Mouse (Mus musculus): Measurements from ENCODE around the gene Kmt2e. TPM values are rescaled to one million over a fixed set of nuclear protein-coding genes. Genes with fewer than 3 reads are reported as not detected.
"Not testable (repeated sequence)": the region's sequence is repeated elsewhere in the genome, so short reads cannot be mapped to it uniquely, and the experiment has no call there.

Gene Kmt2e
- polyA plus RNA-seq, 1 experiment from 2014 or later, result 103 TPM

- H3K4me3 ChIP-seq (ENCODE audit: low read depth, low read length); H3K4me1 ChIP-seq (ENCODE audit: control insufficient read depth, insufficient read depth, low read length); H3K27me3 ChIP-seq (ENCODE audit: control insufficient read depth, insufficient read depth, low read length); H3K9ac ChIP-seq (replicated peaks; ENCODE audit: low read depth, low read length); H3K9me3 ChIP-seq (ENCODE audit: control insufficient read depth, low read depth, low read length); ATAC-seq (ENCODE audit: insufficient number of reproducible peaks, insufficient read depth, low FRiP score, low read depth); H3K4me2 ChIP-seq (replicated peaks; ENCODE audit: low read depth, low read length); H3K27ac ChIP-seq (ENCODE audit: low read length): not testable (repeated sequence)
- WGBS, result 78% methylated on average over 2 of the region's 2 CpGs
- peaks cover 21% of the 10 kb centered on the region for H3K36me3 ChIP-seq (ENCODE audit: control insufficient read depth, insufficient read depth, low read length)
Measured at GRCm38 (mm10) chr5:23453561-23453960, 19.3 kb downstream of the Kmt2e start.

GRCm38 (mm10) chr5:23461688-23462087 lies 27.4 kb downstream of the Kmt2e start:
- no peak for ATAC-seq (ENCODE audit: insufficient number of reproducible peaks, insufficient read depth, low FRiP score, low read depth)
- Histone ChIP-seq H3K27me3 (ENCODE audit: control insufficient read depth, insufficient read depth, low read length) (no peaks in the 10 kb centered on the region), H3K27ac (ENCODE audit: low read length) (no peak overlapping the region), H3K4me3 (ENCODE audit: low read depth, low read length) (no peak overlapping the region), H3K9ac (replicated peaks; ENCODE audit: low read depth, low read length) (no peak overlapping the region), H3K9me3 (ENCODE audit: control insufficient read depth, low read depth, low read length) (no peaks in the 10 kb centered on the region), H3K4me2 (replicated peaks; ENCODE audit: low read depth, low read length) (no peak overlapping the region), H3K4me1 (ENCODE audit: control insufficient read depth, insufficient read depth, low read length) (no peaks in the 10 kb centered on the region; the same call in 1 of the 2 replicates), H3K36me3 (ENCODE audit: control insufficient read depth, insufficient read depth, low read length) (peaks cover 28% of the 10 kb centered on the region)
- 68% methylated on average over 2 of the region's 2 CpGs for WGBS

- Histone ChIP-seq H3K9me3 (ENCODE audit: control insufficient read depth, low read depth, low read length) (no peaks in the 10 kb centered on the region), H3K9ac (replicated peaks; ENCODE audit: low read depth, low read length) (no peak overlapping the region), H3K27me3 (ENCODE audit: control insufficient read depth, insufficient read depth, low read length) (no peaks in the 10 kb centered on the region), H3K4me1 (ENCODE audit: control insufficient read depth, insufficient read depth, low read length) (no peaks in the 10 kb centered on the region; the same call in 1 of the 2 replicates), H3K27ac (ENCODE audit: low read length) (no peak overlapping the region), H3K36me3 (ENCODE audit: control insufficient read depth, insufficient read depth, low read length) (peaks cover 39% of the 10 kb centered on the region), H3K4me2 (replicated peaks; ENCODE audit: low read depth, low read length) (no peak overlapping the region), H3K4me3 (ENCODE audit: low read depth, low read length) (no peak overlapping the region)
- WGBS, result 96% methylated on average over 3 of the region's 3 CpGs
- no peak for ATAC-seq (ENCODE audit: insufficient number of reproducible peaks, insufficient read depth, low FRiP score, low read depth)
Measured at GRCm38 (mm10) chr5:23464247-23464646, 30.0 kb downstream of the Kmt2e start.

GRCm38 (mm10) chr5:23464743-23465142 lies 30.5 kb downstream of the Kmt2e start:
- Histone ChIP-seq H3K4me3 (ENCODE audit: low read depth, low read length) (no peak overlapping the region), H3K4me2 (replicated peaks; ENCODE audit: low read depth, low read length) (no peak overlapping the region), H3K4me1 (ENCODE audit: control insufficient read depth, insufficient read depth, low read length) (no peaks in the 10 kb centered on the region; the same call in 1 of the 2 replicates), H3K27ac (ENCODE audit: low read length) (no peak overlapping the region), H3K36me3 (ENCODE audit: control insufficient read depth, insufficient read depth, low read length) (peaks cover 43% of the 10 kb centered on the region), H3K9ac (replicated peaks; ENCODE audit: low read depth, low read length) (no peak overlapping the region), H3K9me3 (ENCODE audit: control insufficient read depth, low read depth, low read length) (no peaks in the 10 kb centered on the region), H3K27me3 (ENCODE audit: control insufficient read depth, insufficient read depth, low read length) (no peaks in the 10 kb centered on the region)
- no peak for ATAC-seq (ENCODE audit: insufficient number of reproducible peaks, insufficient read depth, low FRiP score, low read depth)
- WGBS, result 95% methylated on average over 7 of the region's 8 CpGs

- Histone ChIP-seq H3K9me3 (ENCODE audit: control insufficient read depth, low read depth, low read length) (no peaks in the 10 kb centered on the region), H3K27me3 (ENCODE audit: control insufficient read depth, insufficient read depth, low read length) (no peaks in the 10 kb centered on the region), H3K27ac (ENCODE audit: low read length) (no peak overlapping the region), H3K36me3 (ENCODE audit: control insufficient read depth, insufficient read depth, low read length) (peaks cover 56% of the 10 kb centered on the region), H3K4me3 (ENCODE audit: low read depth, low read length) (no peak overlapping the region), H3K9ac (replicated peaks; ENCODE audit: low read depth, low read length) (no peak overlapping the region), H3K4me1 (ENCODE audit: control insufficient read depth, insufficient read depth, low read length) (no peaks in the 10 kb centered on the region; the same call in 1 of the 2 replicates), H3K4me2 (replicated peaks; ENCODE audit: low read depth, low read length) (no peak overlapping the region)
- ATAC-seq (ENCODE audit: insufficient number of reproducible peaks, insufficient read depth, low FRiP score, low read depth), result no peak
- 90% methylated on average over 4 of the region's 4 CpGs for WGBS
Measured at GRCm38 (mm10) chr5:23466546-23466945, 32.3 kb downstream of the Kmt2e start.

GRCm38 (mm10) chr5:23473098-23473873 lies 39.0 kb downstream of the Kmt2e start:
- no peaks in the 10 kb centered on the region for H3K27me3 ChIP-seq (ENCODE audit: control insufficient read depth, insufficient read depth, low read length)
- H3K27ac ChIP-seq (ENCODE audit: low read length), result no peak overlapping the region
- ATAC-seq (ENCODE audit: insufficient number of reproducible peaks, insufficient read depth, low FRiP score, low read depth), result no peak
- H3K4me3 ChIP-seq (ENCODE audit: low read depth, low read length), result no peak overlapping the region
- no peak overlapping the region for H3K9ac ChIP-seq (replicated peaks; ENCODE audit: low read depth, low read length)
- H3K4me1 ChIP-seq (ENCODE audit: control insufficient read depth, insufficient read depth, low read length), result no peaks in the 10 kb centered on the region
- no peaks in the 10 kb centered on the region for H3K9me3 ChIP-seq (ENCODE audit: control insufficient read depth, low read depth, low read length)
- H3K4me2 ChIP-seq (replicated peaks; ENCODE audit: low read depth, low read length), result no peak overlapping the region
- WGBS, result 79% methylated on average over 6 of the region's 6 CpGs
- peaks cover 57% of the 10 kb centered on the region for H3K36me3 ChIP-seq (ENCODE audit: control insufficient read depth, insufficient read depth, low read length)

- no peaks in the 10 kb centered on the region for H3K4me1 ChIP-seq (ENCODE audit: control insufficient read depth, insufficient read depth, low read length)
- 93% methylated on average over 7 of the region's 7 CpGs for WGBS
- ATAC-seq (ENCODE audit: insufficient number of reproducible peaks, insufficient read depth, low FRiP score, low read depth), result no peak
- no peaks in the 10 kb centered on the region for H3K9me3 ChIP-seq (ENCODE audit: control insufficient read depth, low read depth, low read length)
- H3K9ac ChIP-seq (replicated peaks; ENCODE audit: low read depth, low read length), result no peak overlapping the region
- H3K27ac ChIP-seq (ENCODE audit: low read length), result no peak overlapping the region
- H3K4me2 ChIP-seq (replicated peaks; ENCODE audit: low read depth, low read length), result no peak overlapping the region
- H3K4me3 ChIP-seq (ENCODE audit: low read depth, low read length), result no peak overlapping the region
- H3K36me3 ChIP-seq (ENCODE audit: control insufficient read depth, insufficient read depth, low read length), result peaks cover 61% of the 10 kb centered on the region
- H3K27me3 ChIP-seq (ENCODE audit: control insufficient read depth, insufficient read depth, low read length), result no peaks in the 10 kb centered on the region
Measured at GRCm38 (mm10) chr5:23483811-23484210, 49.6 kb downstream of the Kmt2e start.

GRCm38 (mm10) chr5:23489231-23489630 lies 55.0 kb downstream of the Kmt2e start:
- ATAC-seq (ENCODE audit: insufficient number of reproducible peaks, insufficient read depth, low FRiP score, low read depth), result no peak
- Histone ChIP-seq H3K27ac (ENCODE audit: low read length) (no peak overlapping the region), H3K9ac (replicated peaks; ENCODE audit: low read depth, low read length) (no peak overlapping the region), H3K9me3 (ENCODE audit: control insufficient read depth, low read depth, low read length) (no peaks in the 10 kb centered on the region), H3K36me3 (ENCODE audit: control insufficient read depth, insufficient read depth, low read length) (peaks cover 61% of the 10 kb centered on the region), H3K4me2 (replicated peaks; ENCODE audit: low read depth, low read length) (no peak overlapping the region), H3K27me3 (ENCODE audit: control insufficient read depth, insufficient read depth, low read length) (no peaks in the 10 kb centered on the region), H3K4me1 (ENCODE audit: control insufficient read depth, insufficient read depth, low read length) (no peaks in the 10 kb centered on the region), H3K4me3 (ENCODE audit: low read depth, low read length) (no peak overlapping the region)
- WGBS, result 84% methylated on average over 4 of the region's 4 CpGs

- WGBS, result 44% methylated on average over 2 of the region's 2 CpGs
Measured at GRCm38 (mm10) chr5:23490797-23491196, 56.6 kb downstream of the Kmt2e start.

More at GRCm38 (mm10) chr5:23490797-23491196, 56.6 kb downstream of the Kmt2e start:
- H3K9ac ChIP-seq (replicated peaks; ENCODE audit: low read depth, low read length), result no peak overlapping the region
- no peak overlapping the region for H3K27ac ChIP-seq (ENCODE audit: low read length)
- peaks cover 65% of the 10 kb centered on the region for H3K36me3 ChIP-seq (ENCODE audit: control insufficient read depth, insufficient read depth, low read length)
- ATAC-seq (ENCODE audit: insufficient number of reproducible peaks, insufficient read depth, low FRiP score, low read depth), result no peak
- H3K27me3 ChIP-seq (ENCODE audit: control insufficient read depth, insufficient read depth, low read length), result no peaks in the 10 kb centered on the region
- H3K4me1 ChIP-seq (ENCODE audit: control insufficient read depth, insufficient read depth, low read length), result no peaks in the 10 kb centered on the region
- H3K4me2 ChIP-seq (replicated peaks; ENCODE audit: low read depth, low read length), result no peak overlapping the region
- no peak overlapping the region for H3K4me3 ChIP-seq (ENCODE audit: low read depth, low read length)
- H3K9me3 ChIP-seq (ENCODE audit: control insufficient read depth, low read depth, low read length), result no peaks in the 10 kb centered on the region

Measured in stomach, embryonic 14.5 days (tissue).